Mouse (Mus musculus): ENCODE data around the gene Dolk. TPM values are rescaled to one million over a fixed set of nuclear protein-coding genes. Genes with fewer than 3 reads are reported as not detected.

Dolk gene
- polyA plus RNA-seq, 1 experiment from 2014 or later, result 25.0 TPM

DNA sequence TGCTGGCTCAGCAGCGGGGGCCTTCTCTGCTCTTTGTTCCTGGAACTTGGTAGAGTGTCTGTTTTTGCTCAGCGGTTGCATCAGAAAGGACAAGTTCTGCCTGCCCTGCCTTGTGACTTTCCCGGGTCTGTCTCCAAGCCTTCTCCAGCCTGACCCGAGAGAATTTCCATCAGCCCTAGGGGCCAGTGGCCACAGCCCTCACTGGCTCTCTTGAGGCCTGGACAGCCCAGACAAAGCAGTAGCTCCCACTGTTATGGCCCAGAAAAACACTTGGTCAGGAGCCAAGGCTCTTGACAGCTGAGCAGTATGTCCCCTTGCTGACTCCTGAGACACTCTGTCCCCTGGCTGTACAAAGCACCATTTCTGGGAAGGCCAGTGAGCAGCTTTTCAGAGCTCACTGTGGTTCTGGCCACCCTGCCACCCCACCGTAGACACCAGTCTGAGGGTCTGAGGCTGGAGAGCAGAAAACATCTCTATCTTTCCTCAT lies 20.3 kb downstream of the Dolk start, which contains the start of gene Phyhd1:
TSS of gene Phyhd1 (plus strand) at position 437 of the 487 bp plus-strand sequence.
- peak within 1 kb of the TSS; percentile 75 for H3K27ac ChIP-seq (replicated peaks; ENCODE audit: low read depth, low read length)
- H3K4me1 ChIP-seq (ENCODE audit: control insufficient read depth, insufficient read depth, low read length), result peaks cover 14% of the 10 kb centered on the region
- H3K4me2 ChIP-seq (ENCODE audit: low read depth, severe bottlenecking), result no peak within 1 kb of the TSS
- ATAC-seq (ENCODE audit: insufficient number of reproducible peaks, low FRiP score, low TSS enrichment, low read depth) (no peak), DNase-seq (ENCODE audit: low spot score) (peak; percentile 23)
- peaks cover 11% of the 10 kb centered on the region for H3K36me3 ChIP-seq (ENCODE audit: control insufficient read depth, insufficient read depth, low read length)
- H3K9ac ChIP-seq (ENCODE audit: low read length), result peak within 1 kb of the TSS; percentile 45; the same call in 1 of the 2 replicates
- no peaks in the 10 kb centered on the region for H3K9me3 ChIP-seq (ENCODE audit: control insufficient read depth, low read length)
- H3K4me3 ChIP-seq (ENCODE audit: low read depth, low read length), result no peak within 1 kb of the TSS
- H3K27me3 ChIP-seq (ENCODE audit: control insufficient read depth, insufficient read depth, low read length), result no peaks in the 10 kb centered on the region
- 40% methylated on average over 5 of the region's 5 CpGs for WGBS

GRCm38 (mm10) chr2:30264671-30265519 lies 21.2 kb downstream of the Dolk start:
- 74% methylated on average over 7 of the region's 7 CpGs for WGBS
- Histone ChIP-seq H3K27ac (replicated peaks; ENCODE audit: low read depth, low read length) (peak overlapping the region; percentile 58; the same call in 1 of the 2 replicates), H3K36me3 (ENCODE audit: control insufficient read depth, insufficient read depth, low read length) (peaks cover 16% of the 10 kb centered on the region), H3K4me3 (ENCODE audit: low read depth, low read length) (no peak overlapping the region), H3K4me1 (ENCODE audit: control insufficient read depth, insufficient read depth, low read length) (peaks cover 14% of the 10 kb centered on the region), H3K9ac (ENCODE audit: low read length) (no peak overlapping the region), H3K4me2 (ENCODE audit: low read depth, severe bottlenecking) (no peak overlapping the region), H3K27me3 (ENCODE audit: control insufficient read depth, insufficient read depth, low read length) (no peaks in the 10 kb centered on the region), H3K9me3 (ENCODE audit: control insufficient read depth, low read length) (no peaks in the 10 kb centered on the region)
- ATAC-seq (ENCODE audit: insufficient number of reproducible peaks, low FRiP score, low TSS enrichment, low read depth) (peak; percentile 27), DNase-seq (ENCODE audit: low spot score) (peak; percentile 47)

DNA sequence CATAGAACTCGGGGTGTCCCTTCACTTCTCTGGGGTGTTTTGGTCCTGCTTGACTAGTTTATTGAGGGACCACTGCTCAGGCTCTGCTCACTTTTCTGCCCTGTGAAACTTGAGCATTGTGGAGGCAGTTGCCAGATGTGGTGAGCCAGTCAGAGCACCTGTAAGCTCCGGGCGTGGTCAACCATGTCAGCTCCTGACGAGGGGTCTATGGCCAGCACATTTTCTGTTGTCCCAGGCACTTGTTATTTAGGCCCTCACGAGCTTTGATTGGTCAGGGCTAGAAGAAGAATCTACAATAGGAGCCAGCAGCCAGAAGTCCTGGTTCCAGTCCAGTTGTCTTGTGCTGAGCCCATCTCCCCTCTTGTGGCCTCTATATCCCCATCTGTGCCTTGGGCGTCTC lies 22.3 kb downstream of the Dolk start:
- WGBS, result 88% methylated on average over 6 of the region's 6 CpGs
- no peaks in the 10 kb centered on the region for H3K27me3 ChIP-seq (ENCODE audit: control insufficient read depth, insufficient read depth, low read length)
- H3K4me1 ChIP-seq (ENCODE audit: control insufficient read depth, insufficient read depth, low read length), result peaks cover 14% of the 10 kb centered on the region
- no peaks in the 10 kb centered on the region for H3K9me3 ChIP-seq (ENCODE audit: control insufficient read depth, low read length)
- no peak overlapping the region for H3K9ac ChIP-seq (ENCODE audit: low read length)
- no peak overlapping the region for H3K4me3 ChIP-seq (ENCODE audit: low read depth, low read length)
- peaks cover 16% of the 10 kb centered on the region for H3K36me3 ChIP-seq (ENCODE audit: control insufficient read depth, insufficient read depth, low read length)
- no peak for ATAC-seq (ENCODE audit: insufficient number of reproducible peaks, low FRiP score, low TSS enrichment, low read depth)
- H3K4me2 ChIP-seq (ENCODE audit: low read depth, severe bottlenecking), result no peak overlapping the region
- H3K27ac ChIP-seq (replicated peaks; ENCODE audit: low read depth, low read length), result no peak overlapping the region
- DNase-seq (ENCODE audit: low spot score), result no peak

GRCm38 (mm10) chr2:30262840-30263441 lies 23.2 kb downstream of the Dolk start:
- ATAC-seq (ENCODE audit: insufficient number of reproducible peaks, low FRiP score, low TSS enrichment, low read depth) (no peak), DNase-seq (ENCODE audit: low spot score) (no peak)
- Histone ChIP-seq H3K4me2 (ENCODE audit: low read depth, severe bottlenecking) (no peak overlapping the region), H3K4me1 (ENCODE audit: control insufficient read depth, insufficient read depth, low read length) (peaks cover 17% of the 10 kb centered on the region), H3K27ac (replicated peaks; ENCODE audit: low read depth, low read length) (no peak overlapping the region), H3K9ac (ENCODE audit: low read length) (no peak overlapping the region), H3K9me3 (ENCODE audit: control insufficient read depth, low read length) (no peaks in the 10 kb centered on the region), H3K27me3 (ENCODE audit: control insufficient read depth, insufficient read depth, low read length) (no peaks in the 10 kb centered on the region), H3K36me3 (ENCODE audit: control insufficient read depth, insufficient read depth, low read length) (peaks cover 17% of the 10 kb centered on the region), H3K4me3 (ENCODE audit: low read depth, low read length) (no peak overlapping the region)
- 80% methylated on average over 4 of the region's 4 CpGs for WGBS

DNA sequence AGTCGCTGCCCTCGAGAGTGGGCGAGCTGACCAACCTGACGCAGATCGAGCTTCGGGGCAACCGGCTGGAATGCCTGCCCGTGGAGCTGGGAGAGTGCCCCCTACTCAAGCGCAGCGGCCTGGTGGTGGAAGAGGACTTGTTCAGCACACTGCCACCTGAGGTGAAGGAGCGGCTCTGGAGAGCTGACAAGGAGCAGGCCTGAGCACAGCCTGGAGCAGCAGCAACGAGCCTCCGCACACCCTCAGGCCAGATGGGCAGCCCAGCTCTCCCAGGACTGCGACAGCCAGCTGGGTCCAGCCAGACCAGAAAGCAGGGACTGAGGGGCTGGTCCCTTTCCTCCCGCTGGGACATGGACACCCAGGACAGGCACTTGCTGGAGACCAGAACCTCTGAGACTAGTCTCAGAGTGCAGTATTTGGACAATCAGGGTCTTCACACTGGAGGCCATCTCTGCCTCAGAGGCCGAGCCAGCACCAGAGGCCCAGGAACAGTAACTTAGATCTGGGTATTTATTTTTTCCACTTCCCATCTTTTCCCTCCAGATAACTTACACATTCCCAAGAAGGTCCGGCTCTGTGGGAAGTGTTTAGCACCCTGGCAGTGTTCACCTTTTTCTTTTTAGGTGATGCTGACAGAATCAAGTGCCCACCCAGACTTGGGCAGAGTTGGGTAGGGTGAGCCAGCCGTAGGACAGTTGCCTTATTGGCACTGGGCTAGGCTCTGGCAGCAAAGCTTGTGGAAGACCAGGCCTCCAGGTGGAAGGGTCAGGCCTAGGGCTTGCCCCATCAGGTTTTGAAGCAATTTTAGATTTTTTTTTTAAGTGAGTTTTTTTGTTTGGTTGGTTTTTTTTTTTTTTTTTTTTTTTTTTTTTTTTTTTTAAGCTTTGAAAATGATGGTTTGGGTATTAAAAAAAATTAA lies 24.0 kb downstream of the Dolk start:
- no peak for ATAC-seq (ENCODE audit: insufficient number of reproducible peaks, low FRiP score, low TSS enrichment, low read depth)
- H3K27ac ChIP-seq (replicated peaks; ENCODE audit: low read depth, low read length), result no peak overlapping the region; the same call in 1 of the 2 replicates
- H3K36me3 ChIP-seq (ENCODE audit: control insufficient read depth, insufficient read depth, low read length), result peaks cover 20% of the 10 kb centered on the region
- no peaks in the 10 kb centered on the region for H3K9me3 ChIP-seq (ENCODE audit: control insufficient read depth, low read length)
- no peaks in the 10 kb centered on the region for H3K27me3 ChIP-seq (ENCODE audit: control insufficient read depth, insufficient read depth, low read length)
- no peak overlapping the region for H3K4me3 ChIP-seq (ENCODE audit: low read depth, low read length)
- H3K9ac ChIP-seq (ENCODE audit: low read length), result no peak overlapping the region
- DNase-seq (ENCODE audit: low spot score), result no peak
- peaks cover 17% of the 10 kb centered on the region for H3K4me1 ChIP-seq (ENCODE audit: control insufficient read depth, insufficient read depth, low read length)
- WGBS, result 96% methylated on average over 18 of the region's 18 CpGs
- H3K4me2 ChIP-seq (ENCODE audit: low read depth, severe bottlenecking), result no peak overlapping the region

- 86% methylated on average over 4 of the region's 4 CpGs for WGBS
These were observed 24.9 kb downstream of the Dolk start for GRCm38 (mm10) chr2:30261064-30261736.

DNA sequence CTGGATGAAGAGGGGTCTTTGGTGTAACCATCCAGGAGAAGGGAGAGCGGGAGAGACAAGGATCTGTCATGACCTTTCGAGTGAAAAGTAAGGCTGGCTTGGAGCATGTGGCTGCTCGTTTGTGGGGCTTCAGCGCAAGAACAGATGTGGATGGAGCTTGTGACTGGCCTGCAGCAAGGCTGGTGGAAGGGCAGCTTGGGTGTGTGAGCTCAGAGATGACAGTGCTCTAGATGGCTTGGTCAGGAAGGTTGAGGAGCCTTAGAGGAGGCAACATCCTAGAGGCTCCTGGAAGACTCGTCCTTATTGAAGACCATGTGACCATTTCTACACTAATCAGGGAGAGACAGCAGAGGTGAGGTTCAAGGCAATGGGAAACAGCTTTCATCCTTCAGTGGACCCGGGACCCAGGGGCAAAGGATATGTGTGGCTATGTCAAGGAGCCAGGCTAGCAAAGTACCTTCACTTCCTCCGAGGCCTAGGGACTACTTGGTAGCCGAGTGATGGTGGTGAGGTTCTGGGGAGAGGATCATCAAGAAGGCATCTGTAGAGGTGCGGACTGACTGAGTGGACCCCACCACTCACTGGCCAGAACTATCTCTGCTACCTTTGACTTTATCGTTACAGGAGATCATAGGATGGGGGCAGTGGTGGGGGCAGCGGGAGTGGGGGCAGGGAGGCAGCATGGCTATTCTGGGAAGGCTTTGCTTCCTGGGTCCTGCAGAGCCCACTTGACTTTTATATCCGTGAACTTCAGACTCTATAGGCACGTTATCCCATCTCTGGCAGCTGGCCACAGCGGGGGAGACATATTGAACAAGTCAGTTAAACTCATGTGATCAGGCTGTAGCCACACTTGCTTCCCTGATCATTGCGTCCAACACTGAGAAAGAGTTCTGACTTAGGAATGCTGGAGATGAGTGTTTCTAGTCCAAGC lies 26.7 kb downstream of the Dolk start:
- Histone ChIP-seq H3K36me3 (ENCODE audit: control insufficient read depth, insufficient read depth, low read length) (peaks cover 37% of the 10 kb centered on the region), H3K4me1 (ENCODE audit: control insufficient read depth, insufficient read depth, low read length) (0 out of 2 replicates have a peak, but pooled peaks cover 2% of the 10 kb centered on the region), H3K27me3 (ENCODE audit: control insufficient read depth, insufficient read depth, low read length) (no peaks in the 10 kb centered on the region), H3K27ac (replicated peaks; ENCODE audit: low read depth, low read length) (no peak overlapping the region), H3K4me2 (ENCODE audit: low read depth, severe bottlenecking) (no peak overlapping the region), H3K9ac (ENCODE audit: low read length) (no peak overlapping the region), H3K9me3 (ENCODE audit: control insufficient read depth, low read length) (no peaks in the 10 kb centered on the region), H3K4me3 (ENCODE audit: low read depth, low read length) (no peak overlapping the region)
- ATAC-seq (ENCODE audit: insufficient number of reproducible peaks, low FRiP score, low TSS enrichment, low read depth) (no peak), DNase-seq (ENCODE audit: low spot score) (no peak)
- WGBS, result 91% methylated on average over 15 of the region's 15 CpGs

More at GRCm38 (mm10) chr2:30261064-30261736, 24.9 kb downstream of the Dolk start:
- no peak for ATAC-seq (ENCODE audit: insufficient number of reproducible peaks, low FRiP score, low TSS enrichment, low read depth)
- Histone ChIP-seq H3K4me2 (ENCODE audit: low read depth, severe bottlenecking) (no peak overlapping the region), H3K4me1 (ENCODE audit: control insufficient read depth, insufficient read depth, low read length) (peaks cover 17% of the 10 kb centered on the region), H3K36me3 (ENCODE audit: control insufficient read depth, insufficient read depth, low read length) (peaks cover 30% of the 10 kb centered on the region), H3K27ac (replicated peaks; ENCODE audit: low read depth, low read length) (no peak overlapping the region), H3K9me3 (ENCODE audit: control insufficient read depth, low read length) (no peaks in the 10 kb centered on the region), H3K4me3 (ENCODE audit: low read depth, low read length) (no peak overlapping the region), H3K9ac (ENCODE audit: low read length) (no peak overlapping the region), H3K27me3 (ENCODE audit: control insufficient read depth, insufficient read depth, low read length) (no peaks in the 10 kb centered on the region)
- DNase-seq (ENCODE audit: low spot score), result no peak

Measured in limb, embryonic 11.5 days (tissue).